19 mouse cellular contexts compared by ENCODE assay signal in the genomic region with DNA sequence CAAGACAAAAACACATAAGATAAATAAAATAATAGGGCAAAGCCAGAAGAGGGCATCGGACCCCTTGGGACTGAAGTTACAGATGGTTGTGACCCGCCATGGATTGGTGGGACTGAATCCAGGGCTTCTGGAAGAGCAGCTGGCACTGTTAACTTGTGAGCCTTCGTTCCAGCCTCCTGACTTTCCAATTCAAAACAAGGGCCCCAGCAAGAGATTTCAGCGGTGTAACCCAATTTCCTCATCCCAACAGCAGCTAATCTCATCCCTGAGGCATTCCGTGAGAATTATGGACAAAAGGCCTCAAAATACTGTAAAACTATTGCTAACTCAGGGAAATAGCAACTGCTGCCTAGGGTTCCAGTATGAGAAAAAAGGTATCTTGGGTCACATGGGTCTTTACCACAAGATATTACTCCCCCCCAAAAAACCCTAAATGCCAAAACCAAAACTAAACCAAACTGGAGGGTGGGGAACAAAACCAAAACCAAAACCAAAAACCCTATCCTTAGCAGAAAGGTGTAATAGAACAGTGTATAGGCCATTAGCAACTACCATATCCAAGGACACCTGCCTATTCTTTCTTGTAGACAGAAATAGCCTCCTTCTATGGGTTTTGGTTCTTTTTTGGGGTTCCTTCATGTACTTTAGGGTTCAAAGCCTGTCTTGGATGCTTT.
"Had no signal": no experiment of that assay in that cellular context is flagged by ENCODE, and none has a peak within 500 bp of the region (broad histone marks: within the 10 kb centered on the region; RNA-seq: fewer than 3 reads in every experiment).

No protein-coding gene starts in this region.

- DNase-seq: kidney, postnatal 25 days; layer of hippocampus, adult 9-11 months; lung, adult 18-20 months; lung, postnatal 14 days; lung, postnatal 4 days; retina, postnatal 1 day; right cerebral cortex, postnatal 25 days; spleen, adult 18-20 months; thymus, adult 18-20 months; thymus, postnatal 36 days had no signal

- H3K4me1 ChIP-seq: limb, embryonic 12.5 days; limb, embryonic 15.5 days; liver, embryonic 12.5 days; liver, embryonic 15.5 days; midbrain, embryonic 12.5 days; midbrain, embryonic 15.5 days; neural tube, embryonic 13.5 days had no signal

- H3K4me3 ChIP-seq: layer of hippocampus, adult 2 months; limb, embryonic 12.5 days; limb, embryonic 15.5 days; liver, embryonic 12.5 days; liver, embryonic 15.5 days; midbrain, embryonic 12.5 days; midbrain, embryonic 15.5 days; myocyte; neural tube, embryonic 13.5 days had no signal
